Mouse (Mus musculus) liver, embryonic 14.5 days (tissue): ENCODE data around the gene Fosl1. TPM values are rescaled to one million over a fixed set of nuclear protein-coding genes. Genes with fewer than 3 reads are reported as not detected.

Source experiments
- ATAC-seq: fragments of 200-750 bp; cut with Nextera tagmentation; 2 replicates; pipeline ENCODE4 v1.8.0; 2017; ENCODE audit warnings: moderate number of reproducible peaks, mild to moderate bottlenecking, moderate library complexity; ENCODE audit not compliant: insufficient read depth
- DNase-seq, 3 experiments: peaks; one replicate each; pipeline ENCODE4 v3.0.0-alpha.2; 2012 to 2013; ENCODE audit warnings: low read depth in 3 of 3, low spot score in 3 of 3
- H3K27ac ChIP-seq: fragments of 300-500 bp; sonication (generic); 2 replicates; pipeline ENCODE4 v1.5.1; 2014; ENCODE audit warnings: moderate library complexity, mild to moderate bottlenecking, control low read depth, inconsistent platforms
- H3K27me3 ChIP-seq: fragments of 300-500 bp; sonication (generic); 2 replicates; pipeline ENCODE4 v1.6.1; 2014; ENCODE audit warnings: mild to moderate bottlenecking, low read length, moderate library complexity; ENCODE audit not compliant: control insufficient read depth, insufficient read depth
- H3K36me3 ChIP-seq: fragments of 300-500 bp; sonication (generic); replicated peaks from 2 replicates; pipeline ENCODE4 v1.6.1; 2014; ENCODE audit warnings: low read depth; ENCODE audit not compliant: control insufficient read depth, insufficient read depth
- H3K4me1 ChIP-seq, 2 experiments: fragments of 200-500 bp in 1 of 2; fragments of 300-500 bp in 1 of 2; sonication (generic) in 1 of 2; replicated peaks; 2 replicates each; pipeline ENCODE4 v1.6.1; 2012 to 2014; ENCODE audit warnings: antibody characterized with exemption in 1 of 2, inconsistent platforms in 1 of 2, low read length in 1 of 2; ENCODE audit not compliant: control insufficient read depth in 2 of 2, insufficient read depth in 2 of 2
- H3K4me2 ChIP-seq: fragments of 300-500 bp; sonication (generic); 2 replicates; pipeline ENCODE4 v1.6.1; 2014; ENCODE audit warnings: low read depth, mild to moderate bottlenecking, control low read depth, moderate library complexity
- H3K4me3 ChIP-seq, 2 experiments: fragments of 200-500 bp in 1 of 2; fragments of 300-500 bp in 1 of 2; sonication (generic) in 1 of 2; 2 replicates each; pipeline ENCODE4 v1.5.1; 2012 to 2014; ENCODE audit warnings: low read depth in 2 of 2, low read length in 2 of 2, mild to moderate bottlenecking in 2 of 2, control low read depth in 1 of 2, inconsistent platforms in 1 of 2, moderate library complexity in 1 of 2; ENCODE audit not compliant: insufficient read depth in 1 of 2
- H3K9ac ChIP-seq: fragments of 300-500 bp; sonication (generic); replicated peaks from 2 replicates; pipeline ENCODE4 v1.6.1; 2014; ENCODE audit warnings: mild to moderate bottlenecking, control low read depth, moderate library complexity
- H3K9me3 ChIP-seq: fragments of 300-500 bp; sonication (generic); 2 replicates; pipeline ENCODE4 v1.6.1; 2016; ENCODE audit warnings: low read length, mixed read lengths; ENCODE audit not compliant: control insufficient read depth
- CTCF ChIP-seq: IDR thresholded peaks from 2 replicates; pipeline ENCODE4 v1.5.1; 2016; ENCODE audit warnings: antibody characterized with exemption, low read depth, control low read depth
- EP300 ChIP-seq: IDR thresholded peaks from 2 replicates; pipeline ENCODE4 v1.6.1; 2016; ENCODE audit warnings: antibody characterized with exemption, low read depth
- WGBS: fragments of 180-500 bp; shearing (Covaris S2); extraction: QIAGEN DNeasy Blood & Tissue Kit; methylation state at CpG from one replicate; pipeline ENCODE4 v1.1.7; 2014; ENCODE audit not compliant: insufficient replicate concordance; 5-methylcytosine and 5-hydroxymethylcytosine counted together
- polyA plus RNA-seq, 2 experiments: library from polyadenylated mRNA; depleted of rRNA in 1 of 2; stranded (reverse) in 1 of 2; unstranded in 1 of 2; fragments of >200 nt; fragmentation: Nextera tagmentation in 1 of 2; extraction: Ambion mirVana in 1 of 2; gene quantifications; 2 replicates each; pipeline versions ENCODE4 v1.2.1 to v1.2.3; 2012 to 2014

Gene Fosl1
- polyA plus RNA-seq, 2 experiments: 0.02 TPM; not detected in 1

- no peaks in the 10 kb centered on the region; the same call in 1 of the 2 replicates for H3K36me3 ChIP-seq
- no peak for TF ChIP-seq EP300
- TF ChIP-seq CTCF: no peak
- ATAC-seq (no peak), DNase-seq (no peak)
- H3K4me3 ChIP-seq: peak overlapping the region; percentile 77 to 99; a peak in 3 of 4 replicates
- no peaks in the 10 kb centered on the region for H3K9me3 ChIP-seq
- H3K9ac ChIP-seq: no peak overlapping the region
- WGBS: 74% methylated on average over 6 of the region's 6 CpGs
- H3K27me3 ChIP-seq: no peaks in the 10 kb centered on the region
- peaks cover 14 to 19% of the 10 kb centered on the region in 2 experiments for H3K4me1 ChIP-seq
- no peak overlapping the region for H3K27ac ChIP-seq
- peak overlapping the region; percentile 90 for H3K4me2 ChIP-seq
Measured at GRCm38 (mm10) chr19:5461411-5461810, 14.1 kb downstream of the Fosl1 start.

- DNase-seq (no peak), ATAC-seq (no peak)
- Histone ChIP-seq H3K27ac (no peak overlapping the region), H3K9me3 (no peaks in the 10 kb centered on the region), H3K27me3 (no peaks in the 10 kb centered on the region), H3K4me1 (peaks cover 6 to 11% of the 10 kb centered on the region in 2 experiments), H3K36me3 (no peaks in the 10 kb centered on the region; the same call in none of the 2 replicates), H3K4me3 (no peak overlapping the region), H3K9ac (no peak overlapping the region), H3K4me2 (no peak overlapping the region)
- TF ChIP-seq CTCF (no peak), EP300 (no peak)
- 84% methylated on average over 9 of the region's 9 CpGs for WGBS
Measured at GRCm38 (mm10) chr19:5463212-5463611, 15.9 kb downstream of the Fosl1 start.

- DNase-seq: no peak
- WGBS: 62% methylated on average over 15 of the region's 15 CpGs
- Histone ChIP-seq H3K4me1 (peaks cover 6 to 11% of the 10 kb centered on the region in 2 experiments), H3K9ac (no peak overlapping the region), H3K9me3 (no peaks in the 10 kb centered on the region), H3K4me3 (no peak overlapping the region), H3K36me3 (no peaks in the 10 kb centered on the region; the same call in none of the 2 replicates), H3K27me3 (no peaks in the 10 kb centered on the region), H3K27ac (no peak overlapping the region), H3K4me2 (no peak overlapping the region)
- TF ChIP-seq CTCF (peak; percentile 92), EP300 (no peak)
- ATAC-seq: no peak
Measured at GRCm38 (mm10) chr19:5463791-5464562, 16.6 kb downstream of the Fosl1 start.

- Histone ChIP-seq H3K4me3 (no peak overlapping the region), H3K4me1 (peaks cover 3 to 7% of the 10 kb centered on the region in 2 experiments; a peak in 2 of 4 replicates), H3K9me3 (no peaks in the 10 kb centered on the region), H3K27me3 (no peaks in the 10 kb centered on the region), H3K27ac (no peak overlapping the region), H3K9ac (no peak overlapping the region), H3K4me2 (no peak overlapping the region), H3K36me3 (no peaks in the 10 kb centered on the region; the same call in none of the 2 replicates)
- no peak for DNase-seq
- ATAC-seq: no peak
- TF ChIP-seq EP300 (no peak), CTCF (no peak)
- 82% methylated on average over 8 of the region's 8 CpGs for WGBS
Measured at GRCm38 (mm10) chr19:5465037-5465436, 17.7 kb downstream of the Fosl1 start.

GRCm38 (mm10) chr19:5466916-5467500 is 19.7 kb downstream of the Fosl1 start:
- H3K27ac ChIP-seq: no peak overlapping the region
- no peaks in the 10 kb centered on the region; the same call in none of the 2 replicates for H3K36me3 ChIP-seq
- H3K9me3 ChIP-seq: no peaks in the 10 kb centered on the region
- no peak for ATAC-seq
- H3K4me2 ChIP-seq: no peak overlapping the region
- no peak overlapping the region for H3K9ac ChIP-seq
- no peak for TF ChIP-seq EP300
- TF ChIP-seq CTCF: no peak
- H3K4me1 ChIP-seq: no peaks in the 10 kb centered on the region
- no peaks in the 10 kb centered on the region for H3K27me3 ChIP-seq
- 63% methylated on average over 6 of the region's 6 CpGs for WGBS
- no peak for DNase-seq
- H3K4me3 ChIP-seq: no peak overlapping the region
